In the genomic region with DNA sequence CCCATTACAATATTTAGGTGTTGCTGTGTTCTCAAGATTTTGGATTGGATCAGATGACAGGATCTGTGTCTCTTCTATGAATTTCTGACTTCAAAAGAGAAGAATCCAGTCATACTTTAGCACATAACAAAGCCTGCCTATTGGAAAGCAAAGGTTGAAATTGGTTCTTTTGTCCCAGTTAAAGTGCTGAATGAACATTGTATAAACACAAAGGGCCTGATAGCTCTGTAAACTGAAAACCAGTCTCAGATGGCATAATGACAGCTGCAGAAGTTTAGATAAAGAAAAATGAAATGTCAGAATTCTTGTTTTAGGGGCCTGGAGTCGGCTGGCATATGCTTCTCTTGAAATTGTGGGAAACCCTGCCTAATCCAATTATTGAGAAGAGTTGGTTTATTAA, we compare ENCODE assay signal across 24 mouse cellular contexts.
DNase-seq lines count a peak whose midpoint lies in the region; ATAC-seq and TF ChIP-seq lines count a peak whose summit lies in the region.
"Had no signal": no experiment of that assay in that cellular context is flagged by ENCODE, and none has a peak within 500 bp of the region (broad histone marks: within the 10 kb centered on the region; RNA-seq: fewer than 3 reads in every experiment).

No protein-coding gene starts in this region.

- no peak for DNase-seq in MEL (ENCODE audit: low read depth, low spot score)
- no peak for DNase-seq in gastrocnemius, postnatal 14 days
- DNase-seq in embryo, embryonic 10 days (ENCODE audit: low spot score): no peak
- DNase-seq: adrenal gland, adult 2 months; cerebellum, postnatal 36 days; gastrocnemius, postnatal 25 days; heart, adult 11 months; heart, postnatal 36 days; kidney, adult 11 months; kidney, postnatal 14 days; liver; lung, embryonic 14.5 days; lung, postnatal 14 days had no signal

- H3K27ac ChIP-seq in forebrain, embryonic 13.5 days: no peak overlapping the region
- H3K27ac ChIP-seq in forebrain, embryonic 12.5 days: no peak overlapping the region
- H3K27ac ChIP-seq in MEL (ENCODE audit: control insufficient read depth, low read depth, low read length): no peak overlapping the region
- H3K27ac ChIP-seq in forebrain, embryonic 16.5 days (ENCODE audit: low read length): no peak overlapping the region
- H3K27ac ChIP-seq in midbrain, embryonic 15.5 days: no peak overlapping the region
- H3K27ac ChIP-seq: embryonic facial prominence, embryonic 13.5 days; hindbrain, embryonic 14.5 days; liver, embryonic 14.5 days; neural tube, embryonic 13.5 days had no signal

- no peak for TF ChIP-seq POLR2A in MEL (IDR thresholded peaks at IDR 0.05; ENCODE audit: control insufficient read depth in 1 of 2, insufficient read depth in 1 of 2, low read depth in 1 of 2, low read length in 2 of 2, poor library complexity in 1 of 2)

- ATAC-seq in forebrain, embryonic 13.5 days: 0 out of 2 replicates have a peak, but pooled peaks have one; percentile 10
- no peak for ATAC-seq in forebrain, embryonic 12.5 days (ENCODE audit: low FRiP score)
- 0 out of 2 replicates have a peak, but pooled peaks have one; percentile 36 for ATAC-seq in forebrain, embryonic 16.5 days
- peak; percentile 56; the same call in 1 of the 2 replicates for ATAC-seq in midbrain, embryonic 15.5 days (replicated peaks)
- ATAC-seq: activated CD4-positive, CD25-positive, alpha-beta regulatory T cell, adult 4 months had no signal

- no peaks in the 10 kb centered on the region for H3K27me3 ChIP-seq in forebrain, embryonic 13.5 days
- no peaks in the 10 kb centered on the region for H3K27me3 ChIP-seq in forebrain, embryonic 12.5 days
- H3K27me3 ChIP-seq in MEL (ENCODE audit: control insufficient read depth in 1 of 2, insufficient read depth in 2 of 2, low read length in 2 of 2): no peaks in the 10 kb centered on the region
- H3K27me3 ChIP-seq in forebrain, embryonic 16.5 days (replicated peaks; ENCODE audit: control insufficient read depth, insufficient read depth, low read length): no peaks in the 10 kb centered on the region
- H3K27me3 ChIP-seq in midbrain, embryonic 15.5 days (replicated peaks): no peaks in the 10 kb centered on the region
- H3K27me3 ChIP-seq: embryonic facial prominence, embryonic 13.5 days; neural tube, embryonic 13.5 days had no signal

- H3K79me2 ChIP-seq in MEL (ENCODE audit: control insufficient read depth, insufficient read depth, low read length, poor library complexity): no peaks in the 10 kb centered on the region

- WGBS in forebrain, embryonic 13.5 days: 20% methylated on average over 1 of the region's 1 CpGs
- WGBS in forebrain, embryonic 12.5 days: 21% methylated on average over 1 of the region's 1 CpGs
- WGBS in forebrain, embryonic 16.5 days: 14% methylated on average over 1 of the region's 1 CpGs
- 10% methylated on average over 1 of the region's 1 CpGs for WGBS in midbrain, embryonic 15.5 days

- intact Hi-C loops in gastrocnemius, postnatal 14 days (cut with DNase I; ENCODE audit: low total_unique reads): no loop called here

- no peak overlapping the region for H3K4me3 ChIP-seq in forebrain, embryonic 13.5 days
- H3K4me3 ChIP-seq in forebrain, embryonic 12.5 days (replicated peaks): no peak overlapping the region
- H3K4me3 ChIP-seq in MEL (ENCODE audit: control insufficient read depth in 1 of 2, insufficient read depth in 1 of 2, low read depth in 2 of 2, low read length in 2 of 2): no peak overlapping the region
- no peak overlapping the region for H3K4me3 ChIP-seq in forebrain, embryonic 16.5 days (replicated peaks; ENCODE audit: low read length)
- H3K4me3 ChIP-seq in midbrain, embryonic 15.5 days: no peak overlapping the region
- H3K4me3 ChIP-seq: embryonic facial prominence, embryonic 13.5 days; erythroblast, embryonic 14.5 days; neural tube, embryonic 13.5 days had no signal

- no peaks in the 10 kb centered on the region for H3K36me3 ChIP-seq in forebrain, embryonic 13.5 days (ENCODE audit: poor library complexity, severe bottlenecking)
- no peaks in the 10 kb centered on the region for H3K36me3 ChIP-seq in forebrain, embryonic 12.5 days (replicated peaks)
- H3K36me3 ChIP-seq in MEL (ENCODE audit: control insufficient read depth in 1 of 2, insufficient read depth in 2 of 2, low read length in 2 of 2): no peaks in the 10 kb centered on the region
- H3K36me3 ChIP-seq in forebrain, embryonic 16.5 days (ENCODE audit: control insufficient read depth, insufficient read depth): no peaks in the 10 kb centered on the region
- H3K36me3 ChIP-seq in midbrain, embryonic 15.5 days (replicated peaks): no peaks in the 10 kb centered on the region
- H3K36me3 ChIP-seq: embryonic facial prominence, embryonic 13.5 days; neural tube, embryonic 13.5 days had no signal

- no peak overlapping the region for H3K4me2 ChIP-seq in forebrain, embryonic 13.5 days
- H3K4me2 ChIP-seq in forebrain, embryonic 12.5 days: no peak overlapping the region
- no peak overlapping the region for H3K4me2 ChIP-seq in forebrain, embryonic 16.5 days (ENCODE audit: low read length)
- no peak overlapping the region for H3K4me2 ChIP-seq in midbrain, embryonic 15.5 days
- H3K4me2 ChIP-seq: embryonic facial prominence, embryonic 13.5 days; heart, embryonic 11.5 days; hindbrain, embryonic 14.5 days; lung, embryonic 14.5 days; neural tube, embryonic 13.5 days had no signal

- no peaks in the 10 kb centered on the region for H3K9me3 ChIP-seq in forebrain, embryonic 13.5 days (replicated peaks)
- H3K9me3 ChIP-seq in forebrain, embryonic 12.5 days: no peaks in the 10 kb centered on the region
- H3K9me3 ChIP-seq in MEL (replicated peaks; ENCODE audit: insufficient read depth, low read length): no peaks in the 10 kb centered on the region
- no peaks in the 10 kb centered on the region for H3K9me3 ChIP-seq in forebrain, embryonic 16.5 days (ENCODE audit: control insufficient read depth, low read length)
- H3K9me3 ChIP-seq in midbrain, embryonic 15.5 days: no peaks in the 10 kb centered on the region
- H3K9me3 ChIP-seq: embryonic facial prominence, embryonic 13.5 days; neural tube, embryonic 13.5 days had no signal

- TF ChIP-seq EP300 in MEL (IDR thresholded peaks at IDR 0.05; ENCODE audit: low read depth in 1 of 2, low read length in 2 of 2): no peak

- no peak overlapping the region for H3K9ac ChIP-seq in forebrain, embryonic 13.5 days
- no peak overlapping the region for H3K9ac ChIP-seq in forebrain, embryonic 12.5 days
- no peak overlapping the region for H3K9ac ChIP-seq in MEL (ENCODE audit: control insufficient read depth, low read depth, low read length, poor library complexity, severe bottlenecking)
- no peak overlapping the region for H3K9ac ChIP-seq in forebrain, embryonic 16.5 days (replicated peaks; ENCODE audit: low read depth, low read length)
- no peak overlapping the region for H3K9ac ChIP-seq in midbrain, embryonic 15.5 days
- H3K9ac ChIP-seq: embryonic facial prominence, embryonic 13.5 days; hindbrain, embryonic 14.5 days; liver, embryonic 14.5 days; lung, embryonic 14.5 days; neural tube, embryonic 13.5 days had no signal

- H3K4me1 ChIP-seq in forebrain, embryonic 13.5 days: peaks cover 7% of the 10 kb centered on the region; the same call in 1 of the 2 replicates
- peaks cover 3% of the 10 kb centered on the region; the same call in 1 of the 2 replicates for H3K4me1 ChIP-seq in forebrain, embryonic 12.5 days
- peaks cover 0 to 4% of the 10 kb centered on the region in 2 experiments; a peak in 2 of 4 replicates for H3K4me1 ChIP-seq in MEL (ENCODE audit: control insufficient read depth in 1 of 2, insufficient read depth in 2 of 2, low read length in 2 of 2)
- 0 out of 2 replicates have a peak, but pooled peaks cover 3% of the 10 kb centered on the region for H3K4me1 ChIP-seq in forebrain, embryonic 16.5 days (replicated peaks; ENCODE audit: control insufficient read depth, insufficient read depth, low read length)
- H3K4me1 ChIP-seq in midbrain, embryonic 15.5 days: peaks cover 3% of the 10 kb centered on the region; the same call in 1 of the 2 replicates
- H3K4me1 ChIP-seq: embryonic facial prominence, embryonic 13.5 days; neural tube, embryonic 13.5 days had no signal

- no peak for TF ChIP-seq CTCF in MEL (IDR thresholded peaks at IDR 0.05 in 2 of 3, conservative IDR thresholded peaks at IDR 0.05 in 1 of 3; ENCODE audit: control insufficient read depth in 1 of 3, insufficient read depth in 1 of 3, low read depth in 2 of 3, low read length in 3 of 3, poor library complexity in 1 of 3, severe bottlenecking in 1 of 3)

- TF ChIP-seq RAD21 in MEL (IDR thresholded peaks at IDR 0.05; ENCODE audit: low read depth, low read length): no peak

TF ChIP-seq in MEL, 35 proteins besides CTCF, POLR2A, EP300 and RAD21:
- TF ChIP-seq ETS1 (IDR thresholded peaks at IDR 0.05; ENCODE audit: low read depth, low read length) (peak; percentile 35; the same call in 1 of the 2 replicates), MAFK (IDR thresholded peaks at IDR 0.05; ENCODE audit: borderline replicate concordance, low read depth, low read length) (no peak)
